8 mouse cellular contexts compared by ENCODE assay signal in the genomic region with DNA sequence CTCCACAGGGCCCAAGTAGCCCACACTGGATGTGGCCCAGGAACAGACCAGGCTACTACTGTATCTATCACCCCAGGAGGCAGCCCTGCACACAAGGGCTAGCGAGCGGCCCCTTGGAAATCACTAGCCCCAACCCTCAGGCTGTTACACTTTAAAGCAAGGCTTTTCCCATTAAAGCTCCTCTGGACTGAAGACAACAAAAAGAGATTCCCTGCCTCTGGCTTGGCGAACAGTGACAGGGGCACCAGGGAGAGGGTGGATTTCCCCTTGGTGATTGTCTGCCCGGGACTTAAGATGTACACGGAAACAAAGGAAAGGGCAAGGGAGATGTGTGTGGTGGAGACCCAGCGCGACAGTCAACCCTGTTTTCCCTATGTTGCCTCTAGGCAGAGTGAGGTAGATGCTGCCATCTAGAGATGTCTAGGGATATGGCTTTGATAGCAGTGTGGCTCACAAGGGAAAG.
DNase-seq lines count a peak whose midpoint lies in the region; ATAC-seq and TF ChIP-seq lines count a peak whose summit lies in the region.

No protein-coding gene starts in this region.

- TF ChIP-seq EP300 in heart, postnatal 0 days (IDR thresholded peaks at IDR 0.05; ENCODE audit: low read depth), result no peak

- no peaks in the 10 kb centered on the region for H3K27me3 ChIP-seq in heart, postnatal 0 days (ENCODE audit: control insufficient read depth, insufficient read depth, low read length)

- ATAC-seq in common myeloid progenitor, adult 5-6 weeks (replicated peaks; ENCODE audit: low read depth, poor library complexity, severe bottlenecking), result 0 out of 2 replicates have a peak, but pooled peaks have one; percentile 45
- ATAC-seq in heart, postnatal 0 days (ENCODE audit: insufficient read depth, low read depth), result peak; percentile 69
- no peak for ATAC-seq in megakaryocyte progenitor cell, adult 5-6 weeks (replicated peaks; ENCODE audit: poor library complexity)

- H3K36me3 ChIP-seq in heart, postnatal 0 days (replicated peaks; ENCODE audit: control insufficient read depth, insufficient read depth, low read length), result no peaks in the 10 kb centered on the region

- H3K4me3 ChIP-seq in heart, postnatal 0 days (ENCODE audit: low read depth, low read length), result 0 out of 2 replicates have a peak overlapping the region, but pooled peaks have one; percentile 6

- peaks cover 8% of the 10 kb centered on the region; the same call in 1 of the 2 replicates for H3K4me1 ChIP-seq in heart, postnatal 0 days (ENCODE audit: control insufficient read depth, insufficient read depth)

- H3K27ac ChIP-seq in heart, postnatal 0 days (ENCODE audit: low read depth), result no peak overlapping the region

- peak; percentile 29 for DNase-seq in layer of hippocampus, adult 11-12 months (ENCODE audit: low spot score)
- no peak for DNase-seq in layer of hippocampus, postnatal 25 days (ENCODE audit: extremely low spot score in 1 of 2, low spot score in 1 of 2)
- DNase-seq in heart, postnatal 0 days (ENCODE audit: low spot score), result peak; percentile 57
- peak; percentile 34 to 37 for DNase-seq in left cerebral cortex, adult 18-20 months (ENCODE audit: low spot score in 2 of 2)
- DNase-seq in retina, embryonic 14.5 days (ENCODE audit: low spot score), result peak; percentile 76
- DNase-seq in ovary, postnatal 14 days (ENCODE audit: low spot score), result no peak

- WGBS in heart, postnatal 0 days, result 18% methylated on average over 7 of the region's 7 CpGs

- H3K9me3 ChIP-seq in heart, postnatal 0 days (replicated peaks; ENCODE audit: control insufficient read depth, low read length), result no peaks in the 10 kb centered on the region

- peak overlapping the region; percentile 34 for H3K4me2 ChIP-seq in heart, postnatal 0 days (ENCODE audit: low read depth, low read length)

- peak; percentile 82 for TF ChIP-seq CTCF in heart, postnatal 0 days (IDR thresholded peaks at IDR 0.05; ENCODE audit: low read depth)

- H3K9ac ChIP-seq in heart, postnatal 0 days (replicated peaks; ENCODE audit: low read depth, low read length), result peak overlapping the region; percentile 31

Comparison
In these comparisons a context has a peak if more than half of its experiments do, and no peak if none do; other contexts are left out.
1. DNase-seq: peak in layer of hippocampus, adult 11-12 months (single experiment), heart, postnatal 0 days (single experiment), left cerebral cortex, adult 18-20 months (2 of 2) and retina, embryonic 14.5 days (single experiment); none in layer of hippocampus, postnatal 25 days (0 of 2) and ovary, postnatal 14 days (single experiment).